Mouse (Mus musculus) neutrophil, adult 5-6 weeks (primary cell): ENCODE results near the gene Stip1. TPM values are rescaled to one million over a fixed set of nuclear protein-coding genes. Genes with fewer than 3 reads are reported as not detected.

Source experiments
- ATAC-seq: fragments of 151-379, 151-347 bp; 2 replicates; pipeline ENCODE4 v1.8.0; 2017; ENCODE audit warnings: mild to moderate bottlenecking, moderate TSS enrichment; ENCODE audit not compliant: insufficient number of reproducible peaks, poor library complexity, low FRiP score, severe bottlenecking; ENCODE audit errors: extremely low read depth
- total RNA-seq: library from RNA; stranded (forward); fragments of 200-1000 nt; gene quantifications from 2 replicates; pipeline ENCODE4 v1.2.3, GENCODE M21; 2017

The Stip1 gene
- total RNA-seq, 1 experiment from 2014 or later = 73.9 TPM

DNA sequence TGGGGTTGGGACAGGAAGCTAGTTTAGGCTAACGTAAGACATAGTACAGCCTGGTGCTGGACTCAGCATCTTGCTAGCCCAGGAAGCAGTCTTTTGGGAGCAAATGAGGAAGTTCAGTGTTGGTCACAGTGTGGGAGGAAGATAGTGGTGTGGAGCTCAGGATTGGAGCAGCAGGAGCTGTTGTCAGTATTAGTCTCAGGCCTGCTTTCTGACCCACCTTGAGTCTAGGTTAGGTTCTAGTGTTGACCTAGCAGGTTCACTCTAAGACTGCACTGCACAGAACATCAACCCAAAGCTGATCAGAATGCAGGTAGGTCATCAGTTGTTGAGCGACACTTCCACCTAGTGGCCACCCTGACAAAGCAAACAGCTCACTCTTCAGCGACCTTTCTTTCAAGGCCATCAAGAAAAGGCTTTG lies 19.5 kb downstream of the Stip1 start:
- ATAC-seq = peak; percentile 60

DNA sequence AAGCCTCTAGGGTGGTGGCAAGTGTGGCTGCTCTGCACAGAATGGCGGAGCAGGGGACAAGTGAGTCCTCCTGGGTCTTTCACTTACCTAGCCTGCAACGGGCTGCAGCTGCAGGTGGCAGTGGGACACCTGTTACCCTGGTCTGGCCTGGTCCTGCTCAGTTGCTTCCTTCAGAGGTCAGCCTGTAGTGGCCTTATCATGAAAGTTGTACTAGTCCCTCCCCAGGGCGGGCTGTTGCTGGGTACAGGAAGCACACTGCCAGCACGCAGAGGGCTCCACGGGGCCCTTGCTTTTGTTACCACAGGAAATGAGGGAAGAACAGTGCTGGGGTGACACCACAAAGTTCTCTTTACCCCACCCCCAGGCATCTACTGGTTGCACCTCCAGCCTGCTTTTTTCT lies 20.6 kb downstream of the Stip1 start, which contains the start of gene Fermt3:
Fermt3 (minus strand) TSS at position 279 of the 400 bp plus-strand sequence.
- ATAC-seq = peak; percentile 65

- ATAC-seq = no peak; the same call in 1 of the 2 replicates
Measured at GRCm38 (mm10) chr19:7018546-7018945, 21.2 kb downstream of the Stip1 start.

DNA sequence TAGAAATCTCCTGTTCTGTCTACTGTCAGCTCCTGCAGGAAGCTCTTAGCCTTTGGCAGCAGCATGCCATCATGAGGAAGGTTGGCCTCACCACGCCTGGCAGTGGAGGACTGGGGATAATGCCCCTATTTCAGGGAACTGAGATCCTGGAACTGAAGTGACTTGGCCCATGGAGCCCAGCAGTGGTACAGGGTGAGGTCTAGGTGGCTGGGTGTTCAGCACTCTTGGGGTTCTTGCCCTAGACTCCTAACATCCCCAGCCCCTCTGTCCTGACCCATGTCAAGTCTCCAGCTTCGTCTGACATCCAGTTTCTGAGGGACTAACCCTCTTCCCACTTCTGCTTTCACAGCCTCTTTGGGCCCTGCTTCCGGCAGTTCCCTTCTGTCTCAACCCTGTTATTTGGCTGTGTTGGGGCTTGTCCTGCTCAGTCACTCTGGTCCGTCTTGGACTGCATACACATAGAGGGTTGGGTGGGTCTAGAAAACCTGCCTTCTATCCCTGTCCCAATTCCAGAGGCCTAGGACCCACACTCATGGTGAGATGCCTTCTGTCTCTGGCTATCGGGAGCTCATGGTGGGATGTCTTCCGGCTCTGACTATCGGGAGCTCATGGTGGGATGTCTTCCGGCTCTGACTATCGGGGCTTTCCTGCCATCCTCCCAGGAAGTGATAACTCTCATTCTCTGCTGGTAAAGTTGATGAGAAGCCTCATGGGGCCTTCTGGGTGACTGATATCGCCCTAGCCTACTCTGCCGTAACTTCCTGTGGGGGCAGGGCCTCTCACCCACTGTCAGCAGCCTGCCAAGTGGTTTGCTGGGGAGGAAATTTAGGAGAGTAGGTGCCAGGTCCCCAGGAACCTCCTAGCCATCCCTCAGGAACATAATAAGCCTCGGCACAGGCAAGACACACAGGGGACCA lies 22.0 kb downstream of the Stip1 start:
- peak; percentile 51 for ATAC-seq

- no peak for ATAC-seq
Measured at GRCm38 (mm10) chr19:7014481-7015135, 25.2 kb downstream of the Stip1 start.

- ATAC-seq = no peak
Measured at GRCm38 (mm10) chr19:7013984-7014383, 25.8 kb downstream of the Stip1 start.

- ATAC-seq = no peak
Measured at GRCm38 (mm10) chr19:7012426-7012825, 27.3 kb downstream of the Stip1 start.

DNA sequence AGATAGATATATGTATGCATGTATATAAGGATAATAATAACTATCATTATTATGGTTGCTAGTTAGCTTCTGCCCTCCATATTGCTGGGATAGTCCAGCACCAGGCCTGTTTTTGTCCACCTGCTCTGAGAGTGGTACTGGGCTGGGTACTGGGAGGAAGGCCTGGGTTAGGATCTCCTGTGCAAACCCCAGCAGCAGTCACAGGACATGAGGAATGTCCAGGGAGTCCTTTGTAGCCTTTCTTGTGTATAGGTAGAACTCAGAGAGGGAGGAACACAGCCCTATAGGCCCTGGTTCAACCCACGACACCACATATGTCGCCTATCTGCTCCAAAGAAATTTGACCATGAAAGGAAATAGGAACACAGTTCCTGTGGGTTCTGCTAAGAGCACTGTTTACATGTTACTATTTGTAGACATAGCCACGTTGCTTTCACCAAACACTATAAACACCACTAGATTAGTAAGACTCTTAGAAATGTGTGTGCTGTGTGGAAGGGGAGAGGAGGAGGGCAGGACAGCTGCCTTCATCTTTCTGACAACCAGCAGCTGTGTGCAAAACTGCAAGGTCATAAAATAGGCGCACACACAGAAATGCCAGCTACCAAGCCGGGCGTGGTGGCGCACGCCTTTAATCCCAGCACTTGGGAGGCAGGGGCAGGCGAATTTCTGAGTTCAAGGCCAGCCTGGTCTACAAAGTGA lies 32.7 kb downstream of the Stip1 start:
- ATAC-seq = no peak

DNA sequence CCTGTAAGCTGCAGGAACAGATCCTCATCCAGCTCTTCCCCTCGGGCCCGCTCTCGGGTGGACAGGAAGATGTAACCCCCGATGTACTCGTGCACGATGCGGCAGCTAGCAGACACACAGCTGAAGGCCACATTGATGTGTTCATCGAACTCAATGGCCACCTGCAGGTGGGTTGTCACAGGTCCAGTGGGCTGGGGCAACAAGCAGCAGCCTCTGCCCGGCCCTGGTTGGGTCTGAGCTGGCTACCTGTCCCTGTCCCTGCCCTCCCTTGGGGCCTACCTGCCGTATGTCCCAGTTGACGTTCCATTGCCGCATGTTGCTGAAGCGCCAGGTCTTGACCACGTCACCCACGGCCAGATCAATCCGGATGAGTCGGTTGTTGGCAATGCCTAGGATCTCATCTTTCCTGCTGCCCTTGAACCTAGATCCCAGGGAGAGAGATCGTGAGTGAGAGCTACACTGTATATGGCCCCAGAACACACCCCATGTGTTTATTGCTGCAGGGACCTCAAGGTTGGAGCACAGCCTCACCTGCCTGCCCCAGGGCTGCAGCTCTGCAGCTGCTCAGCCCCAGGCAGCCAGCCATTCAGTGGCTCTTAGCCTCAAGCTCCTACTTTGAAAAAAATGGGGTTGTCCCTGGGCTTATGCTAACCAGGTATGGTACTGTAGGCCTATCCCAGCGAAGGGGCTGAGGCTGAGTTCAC lies 40.3 kb downstream of the Stip1 start:
- no peak for ATAC-seq

- no peak for ATAC-seq
Measured at GRCm38 (mm10) chr19:6997721-6998290, 42.0 kb downstream of the Stip1 start.

DNA sequence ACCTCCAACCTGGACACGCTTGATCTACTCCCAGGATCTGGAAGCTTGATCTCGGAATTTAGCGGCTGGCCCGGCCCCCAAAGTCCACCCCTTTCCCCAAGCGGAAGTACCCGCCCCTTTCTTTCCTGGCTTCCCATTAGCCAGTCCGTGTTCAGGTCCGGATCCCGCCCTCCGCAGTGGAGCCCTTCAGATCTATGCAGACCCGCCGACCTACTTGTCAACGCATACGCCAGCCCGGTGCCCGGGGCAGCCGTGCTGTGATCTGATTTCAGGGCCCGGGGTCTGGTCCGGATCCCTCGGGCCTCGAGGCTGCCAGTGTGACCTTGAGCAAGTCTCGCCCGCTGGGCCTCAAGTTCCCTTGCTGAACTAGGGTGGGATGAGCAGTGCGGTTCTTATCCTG lies 43.8 kb downstream of the Stip1 start, which contains the start of the genes Nudt22 and Trpt1:
Nudt22 (minus strand) TSS at position 112 of the 400 bp plus-strand sequence.
Trpt1 (plus strand) TSS at position 126 of the 400 bp plus-strand sequence.
- peak; percentile 31; the same call in 1 of the 2 replicates for ATAC-seq

GRCm38 (mm10) chr19:6995255-6995991 lies 44.3 kb downstream of the Stip1 start:
- ATAC-seq = no peak

DNA sequence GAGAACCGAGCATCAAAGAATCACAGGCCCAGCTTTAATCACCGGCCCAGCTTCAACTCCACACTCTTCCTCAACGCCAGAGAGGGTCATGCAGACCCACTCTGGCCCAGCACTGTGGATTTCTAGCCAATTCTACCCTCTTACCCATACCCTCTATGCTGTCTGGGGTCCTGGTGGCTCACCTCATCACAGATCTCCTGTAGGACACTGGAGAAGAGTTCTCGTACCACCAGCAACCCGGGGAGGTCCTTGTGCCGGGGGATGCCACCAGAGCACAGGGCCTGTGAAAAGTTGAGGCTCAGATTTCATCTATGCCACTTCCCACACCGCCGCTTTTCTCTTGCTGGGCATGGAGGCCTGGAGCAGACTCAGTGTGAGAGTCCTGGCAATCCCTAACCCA lies 45.3 kb downstream of the Stip1 start:
- ATAC-seq = no peak

DNA sequence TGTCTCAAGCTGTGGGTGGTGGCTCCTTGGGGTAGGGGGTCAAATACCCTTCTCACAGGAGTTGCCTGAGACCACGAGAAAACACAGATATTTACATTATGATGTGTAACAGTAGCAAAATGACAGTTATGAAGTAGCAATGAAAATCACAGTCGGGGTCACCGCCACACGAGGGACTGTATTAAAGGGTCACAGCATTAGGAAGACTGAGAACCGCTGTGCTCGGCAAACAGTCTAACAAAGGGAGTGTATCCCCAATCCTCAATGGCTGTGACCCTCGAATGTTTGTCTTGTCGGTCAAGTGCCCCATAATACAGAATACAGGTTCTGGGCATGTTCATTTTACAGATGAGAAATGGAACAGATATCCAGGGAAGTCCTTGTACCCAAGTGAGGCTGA lies 45.8 kb downstream of the Stip1 start:
- ATAC-seq = no peak

- no peak for ATAC-seq
Measured at GRCm38 (mm10) chr19:6993011-6993770, 46.6 kb downstream of the Stip1 start.

GRCm38 (mm10) chr19:6992011-6992858 lies 47.5 kb downstream of the Stip1 start, which contains the start of gene Dnajc4:
Gene Dnajc4 (minus strand): TSS chr19:6992572.
- peak; percentile 94 for ATAC-seq
